Mouse (Mus musculus) heart, adult 2 months (tissue): Measurements from ENCODE around the gene Avp.

Experiments
- CTCF ChIP-seq: fragments of 200-600 bp; IDR thresholded peaks from 2 replicates; pipeline ENCODE4 v1.8.1; 2022; ENCODE audit warnings: antibody characterized with exemption, mild to moderate bottlenecking, moderate library complexity
- POLR2A ChIP-seq: fragments of 200-500 bp; IDR thresholded peaks from 2 replicates; pipeline ENCODE4 v1.6.1; 2011; ENCODE audit warnings: mild to moderate bottlenecking, low read depth, low read length, control low read depth; ENCODE audit not compliant: insufficient read depth

- TF ChIP-seq POLR2A (no peak), CTCF (no peak)
Measured at GRCm38 (mm10) chr2:130589157-130589556, 6.8 kb upstream of the Avp start.
